Mouse (Mus musculus) lung, adult 2 months (tissue): ENCODE data around the gene Ap1g1.

Experiments
- CTCF ChIP-seq: fragments of 200-500 bp; IDR thresholded peaks from 2 replicates; pipeline ENCODE4 v1.5.1; 2011; ENCODE audit warnings: mild to moderate bottlenecking, low read length, control low read depth; ENCODE audit not compliant: insufficient read depth
- POLR2A ChIP-seq: fragments of 200-500 bp; IDR thresholded peaks from 2 replicates; pipeline ENCODE4 v1.6.1; 2011; ENCODE audit warnings: low read depth, mild to moderate bottlenecking, control low read depth, low read length, borderline replicate concordance; ENCODE audit errors: extremely low read depth

DNA sequence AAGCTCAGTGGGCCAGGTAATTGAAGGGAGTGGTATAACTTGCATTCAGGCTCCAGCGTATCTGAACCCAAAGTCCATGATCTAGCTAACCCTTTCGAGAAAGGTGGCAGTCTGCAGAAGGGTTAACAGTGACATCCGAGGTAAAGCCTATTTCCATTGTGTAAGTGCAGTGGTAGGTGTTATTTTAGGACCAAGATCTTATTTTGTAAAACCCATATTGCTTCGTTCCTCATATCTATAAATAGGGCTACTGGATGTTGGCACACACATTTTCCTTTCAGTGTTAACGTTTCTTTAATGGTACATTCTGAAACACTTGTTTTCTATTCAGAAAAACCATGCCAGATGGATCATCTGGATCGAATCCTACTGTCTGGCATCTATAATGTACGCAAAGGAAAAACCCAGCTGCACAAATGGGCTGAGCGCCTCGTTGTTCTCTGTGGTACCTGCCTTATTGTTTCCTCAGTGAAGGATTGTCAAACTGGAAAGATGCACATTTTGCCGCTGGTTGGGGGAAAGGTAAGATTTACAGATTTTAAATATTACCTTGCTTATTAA lies 125.6 kb downstream of the Ap1g1 start:
- TF ChIP-seq CTCF = no peak
- no peak for TF ChIP-seq POLR2A
